Mouse (Mus musculus) frontal cortex, adult (tissue): Measurements from ENCODE around the gene Actn3.
"Not testable (repeated sequence)": the region's sequence is repeated elsewhere in the genome, so short reads cannot be mapped to it uniquely, and the experiment has no call there.

Experiments
- ATAC-seq: cut with Nextera tagmentation; 2 replicates; pipeline ENCODE4 v1.9.2; 2017; ENCODE audit warnings: mild to moderate bottlenecking, moderate library complexity, mixed read lengths; ENCODE audit not compliant: low TSS enrichment

Actn3 gene

GRCm38 (mm10) chr19:4877785-4878184 lies at the start of gene Actn3:
Gene Actn3 (minus strand): TSS chr19:4877909.
- no peak for ATAC-seq

GRCm38 (mm10) chr19:4925121-4925860 lies 47.6 kb upstream of the Actn3 start:
- no peak for ATAC-seq

- ATAC-seq, result no peak
Observed at GRCm38 (mm10) chr19:4919652-4920051, 41.9 kb upstream of the Actn3 start.

GRCm38 (mm10) chr19:4916827-4917226 lies 39.1 kb upstream of the Actn3 start:
- no peak for ATAC-seq

GRCm38 (mm10) chr19:4915924-4916603 lies 38.4 kb upstream of the Actn3 start:
- ATAC-seq, result no peak

- ATAC-seq, result no peak
Observed at GRCm38 (mm10) chr19:4909376-4909775, 31.7 kb upstream of the Actn3 start.

- ATAC-seq, result no peak
Observed at GRCm38 (mm10) chr19:4908107-4908506, 30.4 kb upstream of the Actn3 start.

- peak; percentile 65; the same call in 1 of the 2 replicates for ATAC-seq
Observed at GRCm38 (mm10) chr19:4905979-4906794, 28.5 kb upstream of the Actn3 start, which contains the start of gene Bbs1. Gene Bbs1 (minus strand): TSS chr19:4906628.

- ATAC-seq, result no peak
Observed at GRCm38 (mm10) chr19:4899888-4900287, 22.2 kb upstream of the Actn3 start.

GRCm38 (mm10) chr19:4898972-4899371 lies 21.3 kb upstream of the Actn3 start:
- no peak for ATAC-seq

GRCm38 (mm10) chr19:4896780-4897520 lies 19.2 kb upstream of the Actn3 start:
- no peak for ATAC-seq

GRCm38 (mm10) chr19:4891798-4892197 lies 14.1 kb upstream of the Actn3 start:
- no peak for ATAC-seq

GRCm38 (mm10) chr19:4889791-4890190 lies 12.1 kb upstream of the Actn3 start:
- ATAC-seq, result no peak

- no peak for ATAC-seq
Observed at GRCm38 (mm10) chr19:4883961-4884360, 6.3 kb upstream of the Actn3 start.

- ATAC-seq, result no peak
Observed at GRCm38 (mm10) chr19:4879324-4879703, 1.6 kb upstream of the Actn3 start.

- ATAC-seq, result peak; percentile 99
Observed at GRCm38 (mm10) chr19:4878405-4879323, 955 bp upstream of the Actn3 start, which contains the start of gene Zdhhc24. Gene Zdhhc24 (plus strand): TSS chr19:4878668.

GRCm38 (mm10) chr19:4876755-4877154 lies 954 bp downstream of the Actn3 start:
- ATAC-seq, result no peak

- ATAC-seq, result no peak
Observed at GRCm38 (mm10) chr19:4876241-4876640, 1.5 kb downstream of the Actn3 start.

GRCm38 (mm10) chr19:4874613-4875012 lies 3.1 kb downstream of the Actn3 start:
- not testable (repeated sequence) for ATAC-seq

GRCm38 (mm10) chr19:4865147-4865546 lies 12.6 kb downstream of the Actn3 start:
- ATAC-seq, result no peak
